ENCODE assay signal across 11 mouse cellular contexts in the genomic region with DNA sequence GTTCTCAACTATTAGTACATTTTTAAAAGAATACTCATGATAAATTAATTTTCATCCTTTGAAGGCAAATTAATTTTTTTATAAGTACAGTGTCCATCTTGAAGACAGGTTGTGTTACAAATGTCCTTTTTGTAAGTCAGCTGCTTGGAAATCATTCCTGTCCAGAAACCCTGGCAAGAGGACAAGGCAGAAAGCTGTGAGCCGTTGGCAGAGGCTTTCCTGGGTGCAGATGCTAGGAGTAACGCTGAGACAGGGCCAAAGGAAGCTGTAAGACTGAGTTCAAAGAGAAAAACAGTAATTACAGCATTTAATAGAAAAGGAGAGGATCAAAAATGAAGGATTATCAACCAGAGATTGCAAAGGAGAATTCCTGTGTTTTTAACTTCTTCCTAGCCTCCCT. TPM values are rescaled to one million over a fixed set of nuclear protein-coding genes. Genes with fewer than 3 reads are reported as not detected.
DNase-seq lines count a peak whose midpoint lies in the region.
"Had no signal": no experiment of that assay in that cellular context is flagged by ENCODE, and none has a peak within 500 bp of the region (broad histone marks: within the 10 kb centered on the region; RNA-seq: fewer than 3 reads in every experiment).

No protein-coding gene starts in this region.

- intact Hi-C loops in heart, postnatal 14 days (cut with DNase I): no loop called here
- intact Hi-C loops in heart, postnatal 25 days (cut with DNase I): no loop called here

- peak; percentile 11 for DNase-seq in cerebellum, adult 11 months
- DNase-seq in cerebellum, adult 8-10 months: no peak
- DNase-seq in heart, postnatal 14 days: peak; percentile 17 to 34
- no peak for DNase-seq in heart, postnatal 25 days (ENCODE audit: low spot score)
- DNase-seq in brain, adult 2 months (ENCODE audit: low read depth, low spot score): peak; percentile 66
- DNase-seq in cerebellum, postnatal 36 days: peak; percentile 24 to 25
- no peak for DNase-seq in embryo, embryonic 11 days
- no peak for DNase-seq in thymus, postnatal 14 days
- DNase-seq: heart, postnatal 4 days; kidney, postnatal 14 days; right cerebral cortex, postnatal 14 days had no signal

RNA-seq across cellular contexts. Expression of a gene that starts 48.3 kb away (rescaled TPM):
- total RNA-seq in heart, postnatal 14 days (2021): 100 to 1,000 TPM; 405 to 416 TPM
- total RNA-seq in heart, postnatal 25 days (2021): 100 to 1,000 TPM; 337 to 377 TPM

Comparison
In these comparisons a context has a peak if more than half of its experiments do, and no peak if none do; other contexts are left out.
1. DNase-seq: peak in cerebellum, adult 11 months (single experiment), heart, postnatal 14 days (2 of 2), brain, adult 2 months (single experiment) and cerebellum, postnatal 36 days (2 of 2); none in cerebellum, adult 8-10 months (single experiment), heart, postnatal 25 days (single experiment), embryo, embryonic 11 days (single experiment) and thymus, postnatal 14 days (single experiment).